Mouse (Mus musculus) erythroblast, embryonic 14.5 days (primary cell): ENCODE measurements around the gene Vps13d. TPM values are rescaled to one million over a fixed set of nuclear protein-coding genes. Genes with fewer than 3 reads are reported as not detected.

Experiments used
- H3K27me3 ChIP-seq: 2 replicates; pipeline ENCODE4 v1.6.1; 2012; ENCODE audit warnings: inconsistent platforms; ENCODE audit not compliant: control insufficient read depth
- H3K36me3 ChIP-seq: 2 replicates; pipeline ENCODE4 v1.6.1; 2012; ENCODE audit warnings: mild to moderate bottlenecking, inconsistent platforms; ENCODE audit not compliant: control insufficient read depth
- H3K4me1 ChIP-seq: 2 replicates; pipeline ENCODE4 v1.6.1; 2012; ENCODE audit warnings: inconsistent platforms; ENCODE audit not compliant: control insufficient read depth
- H3K4me3 ChIP-seq: replicated peaks from 2 replicates; pipeline ENCODE3; 2012; ENCODE audit warnings: moderate library complexity, mild to moderate bottlenecking, inconsistent platforms
- H3K9me3 ChIP-seq: 2 replicates; pipeline ENCODE4 v1.6.1; 2012; ENCODE audit warnings: low read length, inconsistent platforms, mixed read lengths; ENCODE audit not compliant: control insufficient read depth
- GATA1 ChIP-seq: IDR thresholded peaks from 2 replicates; pipeline ENCODE4 v1.6.1; 2012; ENCODE audit warnings: low read length, inconsistent platforms, mixed read lengths
- TAL1 ChIP-seq: IDR thresholded peaks from 3 replicates; pipeline ENCODE4 v1.6.1; 2012; ENCODE audit warnings: low read length, inconsistent platforms, mixed read lengths
- polyA plus RNA-seq: library from polyadenylated mRNA; stranded (reverse); fragments of >175 nt; gene quantifications from 2 replicates; pipeline ENCODE4 v1.2.3, GENCODE M21; 2012

The Vps13d gene
- polyA plus RNA-seq, 1 experiment = 0.69 TPM

DNA sequence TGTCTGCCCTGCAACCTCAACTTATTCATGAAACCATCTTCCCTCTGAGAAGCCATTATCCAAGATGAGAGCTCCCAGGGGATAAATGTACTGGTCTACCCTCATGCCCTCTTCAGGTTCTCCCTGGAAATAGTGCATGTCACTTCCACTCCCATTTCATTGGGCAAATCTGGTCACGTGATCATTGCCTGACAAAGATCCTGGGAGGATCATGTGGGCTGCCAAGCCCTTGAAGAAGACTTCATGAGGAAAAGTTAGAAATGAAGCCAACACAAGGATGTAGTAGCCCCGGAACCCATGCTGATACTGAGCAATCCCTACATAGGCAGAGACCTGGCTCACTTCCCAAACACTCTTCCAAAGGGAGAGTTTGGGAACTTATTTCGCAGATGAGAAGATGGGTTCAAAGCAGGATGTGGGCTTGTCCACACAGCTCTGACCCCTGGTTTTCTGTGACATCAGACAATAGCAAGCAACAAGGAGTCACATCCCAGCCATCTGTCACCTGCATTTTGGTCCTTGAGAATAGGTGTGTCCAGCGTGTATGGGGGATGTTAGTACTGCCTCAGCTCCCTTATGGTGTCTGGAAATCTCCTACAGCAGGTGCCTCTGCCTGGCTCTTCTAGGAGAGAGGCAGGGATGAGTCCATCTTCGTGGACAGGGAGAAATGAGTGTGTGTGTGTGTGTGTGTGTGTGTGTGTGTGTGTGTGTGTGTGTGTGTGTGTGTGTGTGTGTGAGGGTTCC, 265.9 kb downstream of the Vps13d start:
- Histone ChIP-seq H3K4me1 (peaks cover 10% of the 10 kb centered on the region), H3K4me3 (no peak overlapping the region), H3K36me3 (peaks cover 14% of the 10 kb centered on the region), H3K27me3 (peaks cover 7% of the 10 kb centered on the region), H3K9me3 (no peaks in the 10 kb centered on the region)
- no peak for TF ChIP-seq GATA1
- TF ChIP-seq TAL1 = no peak

Other genes with a start within 250 kb of the Vps13d start
- gene Tnfrsf1b, start 51.9 kb upstream of the Vps13d start, polyA plus RNA-seq = 0.06 and 0.52 TPM in 2 replicates
- not detected in 2 replicates for gene Tnfrsf8, start 120.2 kb upstream of the Vps13d start, polyA plus RNA-seq